Mouse (Mus musculus): ENCODE data around the gene Gm28053.
"Not testable (repeated sequence)": the region's sequence is repeated elsewhere in the genome, so short reads cannot be mapped to it uniquely, and the experiment has no call there.

The Gm28053 gene

DNA sequence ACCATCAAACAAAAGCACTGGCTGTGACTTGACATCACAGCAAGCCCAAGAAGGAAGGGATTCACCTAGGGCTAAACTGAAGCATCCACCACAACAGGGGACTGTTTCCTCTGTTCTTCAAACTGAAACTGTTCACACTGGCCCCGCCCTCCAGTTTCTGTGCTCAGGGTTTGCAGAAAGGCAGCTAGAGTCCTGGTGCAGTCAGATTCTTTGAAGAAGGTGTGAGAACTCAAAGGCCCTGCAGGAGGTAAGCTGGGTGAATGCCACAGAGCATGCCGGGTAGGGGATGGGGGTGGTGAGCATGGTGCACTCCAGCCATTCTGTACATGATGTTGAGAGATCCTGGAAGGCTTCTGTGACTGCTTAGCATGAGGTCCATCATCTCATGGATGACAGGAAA is at the start of gene Gm28053, which contains the start of gene Gimap7:
Gene Gm28053 (plus strand): TSS at position 153 of the 400 bp plus-strand sequence.
Gene Gimap7 (plus strand): TSS at position 167 of the 400 bp plus-strand sequence.
- no peak for DNase-seq (ENCODE audit: low spot score in 2 of 2)

DNA sequence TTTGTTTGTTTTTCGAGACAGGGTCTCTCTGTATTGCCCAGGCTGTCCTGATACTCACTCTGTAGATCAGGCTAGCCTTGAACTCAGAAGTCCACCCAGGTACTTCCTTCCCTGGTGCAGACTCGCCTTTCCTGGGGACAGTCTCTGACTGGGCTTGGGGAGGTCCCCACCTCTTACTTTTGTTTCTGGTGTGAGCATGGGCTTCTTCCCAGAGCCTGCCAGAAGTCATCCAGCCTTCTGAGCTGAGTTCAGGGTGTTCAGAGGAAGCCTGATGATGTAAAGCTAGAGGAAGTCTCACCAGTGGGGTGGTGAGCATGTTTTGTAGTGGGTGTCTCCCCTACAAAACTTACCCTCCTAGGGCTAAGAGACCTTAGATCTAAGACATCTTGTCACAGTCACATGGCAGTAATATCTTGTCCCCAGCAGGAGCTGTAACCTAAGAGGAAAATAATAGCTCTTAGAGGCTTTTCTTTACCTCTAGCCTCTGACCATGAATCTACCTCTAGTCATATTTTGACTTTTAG is 48.9 kb upstream of the Gm28053 start:
- no peak for DNase-seq (ENCODE audit: low spot score in 2 of 2)

DNA sequence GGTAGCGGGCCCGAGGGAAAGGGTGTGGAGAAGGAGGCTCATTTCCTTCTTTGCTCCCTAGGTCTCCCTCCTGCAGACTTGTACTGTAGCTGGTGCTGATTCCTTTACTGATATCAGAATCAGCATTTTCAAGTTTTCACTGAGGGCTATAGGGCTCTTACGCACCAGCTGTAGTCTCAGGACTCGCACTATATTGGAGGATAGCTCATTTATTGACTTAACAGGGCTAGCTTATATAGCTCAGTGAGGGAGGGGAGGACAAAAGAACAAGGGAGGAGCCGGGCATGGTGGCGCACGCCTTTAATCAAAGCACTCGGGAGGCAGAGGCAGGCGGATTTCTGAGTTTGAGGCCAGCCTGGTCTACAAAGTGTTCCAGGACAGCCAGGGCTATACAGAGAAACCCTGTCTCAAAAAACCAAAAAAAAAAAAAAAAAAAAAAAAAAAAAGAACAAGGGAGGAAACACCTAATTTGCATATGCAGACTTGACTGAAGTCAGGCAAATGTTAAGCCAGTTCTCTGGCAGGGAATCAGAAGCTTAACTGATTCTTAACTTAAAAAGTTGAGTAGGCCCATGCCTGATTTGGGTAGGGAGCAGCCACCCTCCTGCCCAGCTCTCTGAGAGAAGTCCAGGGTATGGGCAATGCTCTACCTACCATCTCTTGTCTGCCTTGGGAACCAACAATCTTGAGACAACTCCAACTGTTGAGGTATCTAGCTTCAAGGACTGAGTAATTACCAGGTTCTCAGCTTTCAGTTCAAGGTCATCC is 43.9 kb upstream of the Gm28053 start:
- no peak for DNase-seq (ENCODE audit: low spot score in 2 of 2)

DNA sequence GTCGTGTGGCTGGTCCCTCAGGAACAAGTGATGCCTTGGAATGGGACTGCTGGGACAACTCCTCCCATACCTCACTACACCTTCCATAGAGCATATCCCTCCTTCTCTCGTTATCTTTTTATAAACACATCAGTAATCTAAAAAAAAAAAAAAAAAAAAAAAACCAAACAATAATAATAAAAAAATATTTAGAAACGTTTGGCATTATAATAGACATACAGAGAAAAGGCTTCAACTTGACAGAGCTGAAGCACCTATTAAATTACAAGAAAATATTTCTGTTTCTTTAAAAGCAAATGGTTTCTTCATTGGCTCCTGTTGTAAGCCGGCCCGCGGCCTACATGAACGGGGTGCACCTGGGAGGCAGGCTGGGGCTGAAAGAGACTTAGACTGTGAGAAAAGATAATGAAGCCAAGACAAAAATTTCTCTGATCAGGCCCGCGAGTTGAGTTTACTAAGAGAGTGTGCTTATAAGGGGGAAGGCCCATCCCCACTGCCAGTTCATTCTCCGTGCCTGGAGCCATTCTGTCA is 42.9 kb upstream of the Gm28053 start:
- no peak for DNase-seq (ENCODE audit: low spot score in 2 of 2)

DNA sequence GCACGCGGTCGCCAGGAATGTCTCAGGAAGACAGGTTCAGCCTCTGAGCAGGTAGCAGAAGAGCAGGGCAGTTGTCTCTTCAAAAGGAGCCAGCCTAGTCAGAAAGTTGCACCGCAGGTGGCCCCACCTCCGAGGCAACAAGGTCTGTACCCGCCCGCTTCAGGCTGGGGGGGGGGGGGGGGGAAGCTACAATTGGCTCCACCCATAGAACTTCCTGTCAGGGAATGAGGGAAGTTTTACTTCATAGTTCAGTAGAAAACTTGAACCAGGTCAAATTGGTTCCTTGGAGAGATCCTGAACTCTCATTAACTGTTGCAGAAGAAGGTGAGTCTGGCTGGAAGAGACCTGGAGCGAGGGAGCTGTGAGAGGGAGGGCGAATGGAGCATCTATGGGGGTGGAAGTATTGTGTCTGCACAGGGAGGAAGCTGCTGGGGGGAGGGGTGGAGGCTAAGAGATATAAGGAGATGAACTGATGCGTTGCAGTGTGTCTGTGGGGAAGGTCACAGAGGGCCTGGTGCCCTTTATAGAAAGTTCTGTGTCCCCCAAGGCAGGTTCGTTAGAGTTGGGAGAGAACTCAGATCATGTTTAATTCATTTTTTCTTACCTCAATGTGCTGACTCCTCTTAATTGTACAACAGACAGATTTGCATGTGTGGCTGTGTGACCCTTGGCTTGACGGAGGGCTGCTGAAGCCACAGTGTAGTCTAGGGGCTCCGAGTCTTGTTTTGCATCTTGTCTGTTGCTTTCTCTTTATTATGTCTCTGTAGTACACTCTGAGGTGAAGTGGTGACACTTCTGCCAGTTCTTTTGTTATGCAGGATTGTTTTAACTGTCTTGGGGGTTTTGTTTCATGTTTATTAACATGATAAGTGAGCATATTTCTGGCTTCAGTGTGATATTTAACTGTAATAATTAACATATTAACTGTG is 42.2 kb upstream of the Gm28053 start, which contains the start of gene Gimap9:
Gene Gimap9 (plus strand): TSS at position 199 of the 929 bp plus-strand sequence.
- no peak for DNase-seq (ENCODE audit: low spot score in 2 of 2)

DNA sequence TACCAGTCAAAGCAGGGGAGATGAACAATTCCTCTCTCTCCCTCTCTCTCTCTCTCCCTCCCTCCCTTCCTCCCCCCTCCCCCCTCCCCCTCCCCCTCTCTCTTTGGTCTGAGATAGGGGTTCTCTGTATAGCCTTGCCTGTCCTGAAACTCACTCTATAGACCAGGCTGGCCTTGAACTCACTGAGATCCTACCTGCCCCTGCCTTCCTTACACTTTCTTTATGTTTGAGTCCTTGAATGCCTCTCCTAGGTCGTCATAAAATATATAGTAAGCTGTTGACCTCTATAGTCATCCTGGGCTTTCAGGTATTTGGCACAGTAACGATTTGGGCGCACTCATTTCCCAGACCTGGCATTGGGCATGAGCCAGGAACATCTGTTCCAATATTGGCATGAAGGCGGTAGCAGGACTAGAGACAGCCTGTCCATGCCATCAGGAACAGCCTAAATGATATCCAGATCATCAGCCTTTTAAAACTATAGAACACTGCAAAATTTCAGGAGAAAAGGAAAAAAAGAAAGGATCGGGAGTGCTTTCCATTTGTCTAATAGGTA is 41.5 kb upstream of the Gm28053 start:
- DNase-seq (ENCODE audit: low spot score in 2 of 2): no peak

DNA sequence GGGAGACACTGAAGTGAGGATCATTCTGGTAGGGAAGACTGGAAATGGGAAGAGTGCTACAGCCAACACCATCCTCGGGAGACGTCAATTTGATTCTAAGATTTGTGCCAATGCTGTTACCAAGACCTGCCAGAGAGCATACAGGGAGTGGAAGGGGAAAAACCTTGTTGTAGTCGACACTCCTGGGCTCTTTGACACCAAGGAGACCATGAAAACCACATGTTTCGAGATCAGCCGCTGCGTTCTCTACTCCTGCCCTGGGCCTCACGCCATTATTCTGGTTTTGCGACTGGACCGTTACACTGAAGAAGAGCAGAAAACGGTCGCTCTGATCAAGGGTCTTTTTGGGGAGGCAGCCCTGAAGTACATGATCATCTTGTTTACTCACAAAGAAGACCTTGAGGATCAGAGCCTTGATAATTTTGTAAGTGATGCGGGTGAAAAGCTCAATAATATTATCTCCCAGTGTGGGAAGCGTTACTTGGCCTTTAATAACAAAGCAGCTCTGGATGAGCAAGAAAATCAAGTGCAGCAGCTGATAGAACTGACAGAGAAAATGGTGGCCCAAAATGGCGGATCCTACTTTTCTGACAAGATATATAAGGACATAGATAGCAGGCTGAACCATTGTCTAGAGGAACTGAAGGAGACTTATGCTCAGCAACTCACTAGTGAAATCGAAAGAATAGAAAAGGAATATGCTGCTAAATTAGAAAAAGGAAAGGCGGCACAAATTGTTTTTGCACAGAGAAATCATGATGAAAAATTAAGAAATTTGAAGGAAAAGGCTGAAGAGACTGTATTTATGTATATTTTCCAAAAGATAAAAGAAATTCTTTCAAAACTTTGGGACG is 40.7 kb upstream of the Gm28053 start:
- DNase-seq (ENCODE audit: low spot score in 2 of 2): no peak

DNA sequence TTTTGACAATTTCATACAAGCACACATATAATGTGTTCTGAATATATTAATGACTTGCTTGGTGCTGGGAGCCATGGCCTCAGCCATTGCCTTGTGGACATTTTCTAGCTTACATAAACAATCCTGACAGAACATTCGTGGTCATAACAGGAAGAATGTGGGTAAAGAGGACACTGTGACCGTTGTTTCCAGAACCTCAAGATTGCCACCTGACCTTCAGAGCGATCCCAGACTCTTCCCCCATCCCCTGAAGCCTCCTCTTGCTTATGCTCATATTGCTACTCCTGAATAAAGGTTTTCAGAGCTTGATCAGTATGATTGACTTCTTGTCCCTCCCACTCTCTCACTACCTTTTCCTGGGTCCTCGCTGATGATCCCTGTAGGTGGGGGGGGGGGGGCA is 40.0 kb upstream of the Gm28053 start:
- DNase-seq (ENCODE audit: low spot score in 2 of 2): no peak

DNA sequence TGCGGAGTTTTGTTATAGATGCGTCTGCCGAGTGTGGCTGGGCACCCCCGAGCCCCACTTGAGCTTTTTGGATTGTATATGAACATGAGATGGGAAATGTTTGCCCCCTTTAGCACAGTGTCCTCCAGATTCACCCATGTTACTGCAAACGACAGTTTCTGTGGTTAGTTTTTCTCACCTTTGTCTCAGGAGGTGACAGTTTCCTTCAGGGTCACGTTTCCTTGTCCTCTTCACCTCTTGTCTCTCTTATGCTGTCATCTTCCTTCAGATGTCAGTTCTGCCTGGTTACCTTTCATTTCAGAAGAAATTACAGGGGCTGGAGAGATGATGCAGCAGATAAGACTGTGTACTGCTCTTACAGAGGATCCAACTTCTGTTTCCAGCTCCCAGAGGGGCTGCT is 38.7 kb upstream of the Gm28053 start:
- DNase-seq (ENCODE audit: low spot score in 2 of 2): no peak

DNA sequence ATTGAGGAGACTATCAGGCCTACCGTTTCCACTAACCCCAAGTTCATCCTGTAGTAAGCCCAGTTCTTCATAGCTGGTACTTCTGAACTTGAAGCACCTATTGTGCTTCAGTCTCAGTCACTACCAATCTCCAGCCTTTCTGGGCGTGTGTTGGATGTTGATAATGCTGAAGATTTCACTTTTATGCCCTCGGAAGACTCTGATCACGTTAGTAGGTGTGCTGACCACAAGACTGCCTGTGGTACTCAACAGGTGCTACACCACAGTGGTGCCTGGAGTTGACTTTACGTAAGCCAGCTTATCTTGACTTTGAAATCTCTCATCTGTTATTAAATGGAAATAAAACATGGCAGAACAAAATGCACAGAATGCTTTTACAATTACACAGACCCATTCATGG is 38.0 kb upstream of the Gm28053 start:
- DNase-seq (ENCODE audit: low spot score in 2 of 2): no peak

DNA sequence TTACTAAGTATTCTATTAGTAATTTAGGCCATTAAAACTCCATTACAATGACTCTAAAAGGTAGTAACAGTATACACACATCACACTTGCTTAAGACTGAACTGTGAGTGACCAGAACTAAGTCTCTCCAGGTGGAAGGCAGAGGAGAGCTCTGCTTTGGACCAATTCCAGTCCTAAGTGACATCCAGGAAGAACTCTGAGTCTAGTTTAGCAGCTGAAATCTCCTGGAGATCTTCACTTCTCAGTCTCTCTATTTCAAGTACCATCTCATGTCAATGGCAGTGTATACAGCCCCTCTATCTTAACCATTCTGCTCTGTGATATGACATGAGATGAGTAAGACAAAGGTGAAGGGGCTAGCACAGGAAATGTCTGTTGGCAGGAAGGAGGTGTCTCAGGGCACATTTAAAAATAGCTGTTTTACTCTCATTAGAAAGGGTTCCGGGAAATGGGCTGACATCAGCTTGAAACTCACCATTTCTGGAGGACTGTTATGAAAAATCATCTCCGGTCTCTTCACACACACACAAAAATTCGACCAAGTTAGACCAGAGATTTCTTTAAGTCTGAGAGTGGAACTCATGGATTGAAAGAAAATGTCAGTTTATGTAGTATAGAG is 36.8 kb upstream of the Gm28053 start:
- DNase-seq (ENCODE audit: low spot score in 2 of 2): no peak

DNA sequence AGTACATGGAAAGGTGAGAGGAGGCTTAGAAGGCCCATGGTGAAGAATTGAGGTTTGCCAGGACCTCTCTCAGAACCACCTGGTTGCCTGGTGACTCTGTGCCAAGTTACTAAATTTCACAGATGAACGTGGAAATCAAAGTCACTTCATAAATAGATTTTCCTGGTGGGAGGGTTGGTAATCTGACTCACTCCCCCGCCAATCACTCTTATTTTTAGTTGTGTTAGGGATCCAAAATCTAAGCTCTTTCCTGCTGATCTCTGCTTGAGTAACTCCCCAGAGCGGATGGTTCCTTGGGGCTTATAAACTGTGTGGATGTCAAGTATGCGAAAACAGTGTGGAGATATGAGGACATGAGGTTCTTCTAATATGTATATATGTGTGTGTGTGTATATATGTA is 36.1 kb upstream of the Gm28053 start:
- no peak for DNase-seq (ENCODE audit: low spot score in 2 of 2)

DNA sequence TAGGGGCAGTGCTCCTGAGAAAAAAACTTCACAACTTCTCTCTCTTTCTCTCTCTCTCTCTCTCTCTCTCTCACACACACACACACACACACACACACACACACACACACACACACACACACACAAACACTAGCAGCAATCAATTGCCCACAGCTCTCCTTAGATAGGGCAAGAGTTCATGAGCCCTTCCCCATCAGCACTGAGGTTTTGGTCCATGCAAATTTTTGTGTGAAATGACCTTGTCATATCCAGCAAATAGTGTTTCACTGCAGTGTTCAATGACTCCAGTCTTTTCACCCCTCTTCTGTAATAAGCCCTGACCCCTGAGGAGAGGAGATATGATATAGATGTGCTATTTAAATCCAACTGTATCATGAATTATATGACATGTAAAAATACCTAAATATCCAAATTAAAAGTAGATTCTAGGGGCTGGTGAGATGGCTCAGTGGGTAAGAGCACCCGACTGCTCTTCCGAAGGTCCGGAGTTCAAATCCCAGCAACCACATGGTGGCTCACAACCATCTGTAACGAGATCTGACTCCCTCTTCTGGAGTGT is 35.1 kb upstream of the Gm28053 start:
- DNase-seq (ENCODE audit: low spot score in 2 of 2): not testable (repeated sequence)

DNA sequence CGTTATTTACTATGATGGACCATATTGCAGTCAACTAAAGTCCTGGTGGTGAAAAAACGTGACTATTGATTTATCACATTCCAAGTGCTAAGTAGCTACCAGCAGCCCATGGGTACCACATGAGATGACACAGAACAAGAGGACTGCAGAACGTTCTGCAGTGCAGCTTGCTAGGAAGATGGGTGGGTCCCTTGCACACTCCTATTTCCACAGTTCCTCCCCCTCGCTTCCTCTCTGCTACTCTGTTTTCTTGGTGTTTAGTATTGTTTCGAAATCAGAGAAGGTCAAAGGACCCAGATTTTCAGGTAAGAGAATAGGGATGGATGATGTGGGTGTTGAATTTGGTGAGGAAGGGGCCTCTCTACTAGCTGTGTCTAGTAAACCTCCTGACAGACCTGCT is 34.1 kb upstream of the Gm28053 start, which contains the start of gene Gimap4:
Gene Gimap4 (plus strand): TSS at position 231 of the 400 bp plus-strand sequence.
- DNase-seq (ENCODE audit: low spot score in 2 of 2): no peak

DNA sequence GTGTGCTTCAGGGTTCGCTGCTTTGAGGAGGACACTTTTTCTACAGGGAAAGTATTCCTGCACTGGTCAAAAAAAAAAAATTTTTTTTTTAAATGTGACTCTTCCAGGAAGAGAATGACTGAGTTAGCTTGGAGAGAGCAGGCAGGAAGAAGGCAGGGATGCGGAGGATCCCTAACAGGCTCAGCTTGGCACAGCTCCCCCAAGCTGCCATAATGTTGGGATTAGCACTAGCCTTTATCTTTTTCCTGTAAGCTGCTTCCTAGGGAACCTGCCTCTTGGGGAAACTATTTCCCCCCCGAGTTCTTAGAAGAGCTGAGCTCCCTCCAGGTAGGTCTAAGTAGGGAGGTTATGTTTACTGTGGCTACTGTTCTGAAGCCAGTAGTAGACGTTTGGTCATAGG is 33.6 kb upstream of the Gm28053 start:
- DNase-seq (ENCODE audit: low spot score in 2 of 2): no peak

DNA sequence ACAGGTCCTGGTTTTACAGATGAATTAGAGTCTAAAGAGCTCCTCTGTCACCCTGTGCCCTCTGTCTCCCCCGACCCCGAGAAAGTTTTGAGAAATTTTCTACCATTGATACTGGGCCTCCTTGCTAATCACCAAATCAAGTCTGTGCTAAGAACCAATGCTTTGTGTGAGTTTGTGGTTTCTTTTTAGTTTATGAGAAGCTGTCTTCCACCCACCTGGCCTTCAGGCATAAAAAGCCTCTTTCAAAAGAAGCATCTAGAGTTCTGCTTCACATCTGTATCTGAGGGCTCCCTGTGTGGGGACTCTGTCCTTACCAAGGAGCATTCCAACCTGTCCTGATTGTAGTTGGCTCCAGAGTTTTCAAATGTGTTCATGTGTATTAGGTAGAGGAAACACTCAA is 33.2 kb upstream of the Gm28053 start:
- no peak for DNase-seq (ENCODE audit: low spot score in 2 of 2)

DNA sequence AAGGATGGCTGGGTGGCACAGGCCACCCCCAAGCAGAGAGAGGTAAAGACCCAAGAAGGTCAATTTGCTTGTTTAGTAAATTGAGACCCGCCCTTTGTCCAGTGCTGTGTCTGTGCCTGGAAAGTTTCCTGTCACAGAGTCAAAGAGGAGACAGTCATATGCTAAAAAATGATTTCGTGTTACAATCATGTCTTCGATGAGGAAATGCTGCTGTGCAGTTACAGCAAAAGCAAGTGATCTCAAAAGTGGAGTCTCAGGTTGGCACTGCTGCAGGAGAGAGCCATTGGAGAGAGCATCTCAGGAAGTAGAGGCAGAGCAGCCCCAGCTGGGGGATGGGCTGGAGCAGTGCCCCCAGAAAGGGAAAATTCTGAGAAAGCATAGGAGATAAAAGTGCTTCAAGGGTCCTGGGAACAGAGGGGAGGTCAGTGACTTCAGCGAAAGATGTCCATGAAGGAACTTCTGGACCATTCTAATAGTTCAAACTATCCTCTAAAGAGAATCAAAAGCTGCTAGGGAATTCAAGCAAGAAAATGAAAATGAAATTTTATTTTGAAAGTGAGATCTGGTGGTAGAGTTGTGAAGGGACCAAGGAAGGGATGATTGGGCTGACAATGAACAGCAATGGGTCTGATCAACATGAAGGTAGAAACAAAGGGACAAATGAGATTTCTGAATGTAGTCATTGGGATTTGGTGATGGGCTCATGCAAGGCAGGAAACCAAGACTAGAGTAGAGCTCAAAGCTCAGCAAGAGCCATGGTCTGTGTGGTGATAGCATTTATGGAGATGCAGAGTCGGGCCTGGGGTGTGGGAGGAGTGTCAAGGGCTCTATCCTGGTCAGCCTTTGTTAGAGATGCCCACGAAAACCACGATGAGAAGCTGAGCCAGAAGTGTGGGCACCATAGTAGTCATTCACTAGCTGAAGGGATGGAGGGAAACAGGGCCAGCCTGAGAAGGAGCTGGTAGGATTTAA is 32.4 kb upstream of the Gm28053 start:
- no peak for DNase-seq (ENCODE audit: low spot score in 2 of 2)

DNA sequence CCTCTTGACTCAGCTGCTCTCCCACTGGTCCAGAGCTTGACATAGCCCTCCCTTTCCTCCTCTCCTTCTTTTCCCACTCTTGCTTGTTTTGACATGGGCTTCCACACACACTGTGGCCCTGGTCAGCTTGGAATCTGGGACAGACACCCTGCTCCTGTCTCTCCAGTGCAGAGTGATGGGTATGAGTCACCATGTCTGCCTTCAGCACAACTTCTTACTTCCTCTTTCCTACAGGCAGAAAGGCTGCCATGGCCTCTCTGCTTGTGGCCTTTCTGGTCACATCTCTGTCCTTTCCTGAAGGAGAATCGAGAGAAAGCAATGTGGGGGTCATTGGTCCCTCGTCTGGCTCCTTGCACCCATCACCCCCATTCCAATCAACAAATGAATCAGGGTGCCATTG is 31.3 kb upstream of the Gm28053 start:
- no peak for DNase-seq (ENCODE audit: low spot score in 2 of 2)

DNA sequence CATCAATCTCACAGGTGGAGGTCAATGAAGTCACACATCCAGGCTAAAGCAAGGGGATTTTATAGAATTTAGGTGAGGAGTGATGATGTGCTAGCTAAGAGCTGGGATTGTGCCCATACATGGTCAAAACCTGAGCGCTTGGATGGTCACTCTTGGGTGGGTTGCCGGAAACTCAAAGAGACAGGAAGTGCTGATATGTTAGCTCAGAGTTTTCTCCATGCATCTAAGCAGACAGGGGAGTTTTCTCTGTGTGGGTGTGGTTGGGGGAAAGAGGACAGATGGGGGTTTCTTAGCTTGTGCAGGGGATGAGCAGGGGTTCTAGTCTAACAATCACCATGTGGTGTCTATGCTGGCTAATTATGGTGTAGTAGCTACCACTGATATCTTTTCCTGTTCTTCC is 29.1 kb upstream of the Gm28053 start:
- no peak for DNase-seq (ENCODE audit: low spot score in 2 of 2)
